Mouse (Mus musculus): ENCODE data around the gene Ruvbl2. TPM values are rescaled to one million over a fixed set of nuclear protein-coding genes. Genes with fewer than 3 reads are reported as not detected.
A peak's percentile ranks its signal among the peaks of the same experiment; 100 is the strongest.

Ruvbl2 gene
- total RNA-seq, 2 experiments from 2014 or later = 50.2 to 58.9 TPM

- DNase-seq = no peak
These were observed 23.4 kb upstream of the Ruvbl2 start for GRCm38 (mm10) chr7:45461326-45461725.

DNA sequence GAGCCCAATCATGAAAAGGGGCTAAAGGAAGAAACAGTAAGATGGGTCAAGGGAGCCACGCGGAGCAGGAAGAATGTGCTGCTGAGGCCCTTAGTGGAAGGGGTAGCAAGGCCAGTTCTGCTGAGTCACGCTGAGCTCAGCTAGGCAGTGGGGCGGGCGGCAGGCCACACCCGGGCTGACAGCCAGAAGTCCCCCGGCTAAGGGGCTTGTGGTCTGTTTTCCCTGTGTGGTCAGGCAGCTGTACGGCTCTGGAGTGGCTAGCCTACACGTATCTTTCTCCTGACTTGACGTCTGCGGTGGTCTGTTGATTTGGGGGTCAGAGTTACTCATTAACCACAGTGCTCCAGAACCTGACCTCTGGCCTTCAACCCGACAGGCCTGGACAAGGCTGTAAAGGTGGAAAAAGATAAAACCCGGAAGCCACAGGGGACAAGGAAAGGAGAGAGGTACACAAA, 23.0 kb upstream of the Ruvbl2 start:
- peak; percentile 83 for DNase-seq

DNA sequence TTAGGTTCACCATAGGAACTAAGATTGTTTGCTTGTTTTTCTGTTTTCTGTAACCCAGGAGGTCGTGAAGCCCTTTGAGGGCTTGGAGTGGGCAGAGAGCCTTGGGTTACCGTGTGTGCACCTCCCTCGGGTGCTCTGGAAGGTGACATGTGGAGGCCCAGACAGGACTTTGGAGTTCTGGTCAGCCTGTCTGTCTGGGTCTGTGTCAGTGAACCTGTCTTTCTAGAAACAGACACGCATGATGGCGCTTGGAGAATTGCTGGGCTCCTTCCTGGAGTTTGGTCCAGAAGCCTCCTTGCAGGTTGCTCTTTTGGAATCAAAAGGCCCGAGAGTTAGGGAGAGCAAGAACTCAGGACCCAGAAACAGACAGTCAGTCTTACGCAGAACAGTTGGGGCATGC, 22.5 kb upstream of the Ruvbl2 start:
- peak; percentile 26 for DNase-seq

DNA sequence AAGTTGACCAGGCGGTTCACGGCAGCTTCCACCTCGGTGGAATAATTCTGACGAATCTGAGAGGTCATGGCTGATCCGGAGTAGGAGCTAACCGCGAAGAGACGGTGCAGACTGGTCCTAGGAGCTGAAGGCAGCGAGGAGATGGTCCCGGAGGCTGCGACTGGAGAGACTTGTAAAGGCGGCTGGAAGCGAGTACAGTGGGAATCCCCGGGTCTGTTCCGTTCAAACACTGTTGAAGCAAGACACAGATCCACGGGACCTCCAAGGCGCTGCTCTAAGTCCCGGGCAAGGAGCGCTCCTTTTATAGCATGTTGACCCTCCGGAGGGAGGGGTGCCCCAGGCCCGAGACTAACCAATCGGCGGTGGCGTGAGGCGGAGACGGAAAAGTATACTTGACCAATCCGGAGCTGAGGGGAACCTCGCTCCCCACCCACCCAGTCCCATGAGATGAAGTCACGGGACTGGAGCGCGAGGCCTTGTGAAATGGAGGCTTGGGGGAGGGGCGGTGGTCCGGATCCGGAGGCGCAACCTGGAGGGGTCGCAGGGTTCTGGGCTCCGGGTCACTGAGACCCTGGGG, 21.8 kb upstream of the Ruvbl2 start, which contains the start of gene Ftl1:
TSS of gene Ftl1 (minus strand) at position 321 of the 577 bp plus-strand sequence.
- DNase-seq = peak; percentile 97

- peak; percentile 86 for DNase-seq
These were observed 21.1 kb upstream of the Ruvbl2 start for GRCm38 (mm10) chr7:45458748-45459563.

GRCm38 (mm10) chr7:45457204-45458060, 19.5 kb upstream of the Ruvbl2 start:
- peak; percentile 40 for DNase-seq

DNA sequence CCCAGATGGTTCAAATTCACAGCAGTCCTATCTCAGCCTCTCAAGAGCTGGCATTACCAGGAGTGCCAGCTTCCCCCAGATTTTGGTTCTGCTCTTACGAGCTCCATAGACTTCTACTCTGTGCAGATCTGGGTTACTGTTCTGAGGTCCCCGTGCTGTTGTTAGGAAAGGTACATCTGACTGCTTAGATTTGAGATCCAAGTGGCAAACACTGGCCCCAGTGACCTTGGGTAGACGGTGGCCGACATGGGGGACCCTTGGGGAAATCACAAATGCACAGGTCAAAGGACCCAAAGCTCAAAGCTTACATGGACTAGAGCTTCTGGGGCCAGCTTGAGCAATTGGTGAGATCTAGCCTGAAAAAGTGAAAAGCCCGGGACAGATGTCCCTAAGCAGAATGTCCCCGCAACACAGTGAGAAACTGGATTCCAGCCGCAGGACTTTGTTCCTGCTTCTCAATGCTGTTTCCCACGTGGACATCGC, 18.9 kb upstream of the Ruvbl2 start:
- no peak for DNase-seq

GRCm38 (mm10) chr7:45455932-45456696, 18.2 kb upstream of the Ruvbl2 start:
- peak; percentile 19 for DNase-seq

- no peak for DNase-seq
These were observed 17.1 kb upstream of the Ruvbl2 start for GRCm38 (mm10) chr7:45454971-45455370.

GRCm38 (mm10) chr7:45451344-45451982, 13.6 kb upstream of the Ruvbl2 start:
- peak; percentile 87 for DNase-seq

DNA sequence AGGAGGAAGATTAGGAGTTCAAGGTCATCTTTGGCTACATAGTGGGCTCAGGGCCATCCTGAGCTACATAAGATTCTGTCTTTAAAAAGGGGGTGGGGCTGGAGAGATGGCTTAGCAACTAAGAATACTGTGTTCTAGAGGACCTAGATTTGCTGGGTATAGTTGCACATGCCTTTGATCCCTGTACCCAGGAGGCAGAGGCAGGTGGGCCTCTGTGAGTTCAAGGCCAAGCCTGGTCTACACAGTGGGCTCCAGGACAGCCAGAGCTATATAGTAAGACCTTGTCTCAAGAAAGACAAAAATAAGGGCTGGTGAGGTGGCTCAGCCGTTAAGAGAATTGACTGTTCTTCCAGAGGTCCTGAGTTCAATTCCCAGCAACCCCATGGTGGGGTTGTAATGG, 12.1 kb upstream of the Ruvbl2 start:
- no peak for DNase-seq

- peak; percentile 66 for DNase-seq
These were observed 9.6 kb upstream of the Ruvbl2 start for GRCm38 (mm10) chr7:45447325-45447990.

DNA sequence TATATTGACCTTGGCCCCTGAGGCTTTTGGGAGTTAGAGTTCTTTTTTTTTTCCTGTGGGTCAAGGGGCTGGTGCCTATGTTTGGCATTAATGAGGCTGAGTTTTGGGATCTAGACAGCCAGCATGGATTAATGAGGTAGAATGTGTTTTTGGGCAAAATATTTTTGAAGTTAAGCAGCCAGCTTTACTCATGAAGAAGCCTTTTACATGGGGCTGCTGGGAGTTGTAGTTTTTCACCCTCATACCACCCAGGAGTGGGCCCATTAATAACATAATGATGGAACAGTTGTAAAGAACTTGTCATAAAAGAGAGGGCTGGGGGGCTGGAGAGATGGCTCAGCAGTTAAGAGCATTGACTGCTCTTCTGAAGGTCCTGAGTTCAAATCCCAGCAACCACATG, 8.7 kb upstream of the Ruvbl2 start:
- no peak for DNase-seq

- no peak for DNase-seq
These were observed 5.9 kb upstream of the Ruvbl2 start for GRCm38 (mm10) chr7:45443526-45444420.

DNA sequence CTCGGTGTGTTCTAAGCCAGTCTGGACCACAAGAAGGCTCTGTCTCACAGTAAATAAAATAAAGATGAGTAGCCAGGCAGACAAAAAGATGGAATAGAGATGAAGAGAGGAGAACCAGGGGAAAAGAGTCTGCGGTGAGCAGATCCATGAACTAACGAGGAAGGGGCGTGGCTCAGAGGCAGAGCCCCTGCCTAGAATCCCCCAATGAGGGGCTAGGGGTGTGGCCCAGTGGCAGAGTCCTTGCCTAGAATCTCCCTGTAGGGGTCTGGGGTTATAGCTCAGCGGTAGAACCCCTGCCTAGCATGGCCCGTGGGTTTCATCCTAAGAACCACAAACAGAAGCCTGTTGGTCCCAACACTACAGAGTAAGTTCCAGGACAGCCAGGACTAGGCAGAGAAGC, 850 bp downstream of the Ruvbl2 start:
- DNase-seq = no peak

- DNase-seq = no peak
These were observed 1.5 kb downstream of the Ruvbl2 start for GRCm38 (mm10) chr7:45436444-45436843.

DNA sequence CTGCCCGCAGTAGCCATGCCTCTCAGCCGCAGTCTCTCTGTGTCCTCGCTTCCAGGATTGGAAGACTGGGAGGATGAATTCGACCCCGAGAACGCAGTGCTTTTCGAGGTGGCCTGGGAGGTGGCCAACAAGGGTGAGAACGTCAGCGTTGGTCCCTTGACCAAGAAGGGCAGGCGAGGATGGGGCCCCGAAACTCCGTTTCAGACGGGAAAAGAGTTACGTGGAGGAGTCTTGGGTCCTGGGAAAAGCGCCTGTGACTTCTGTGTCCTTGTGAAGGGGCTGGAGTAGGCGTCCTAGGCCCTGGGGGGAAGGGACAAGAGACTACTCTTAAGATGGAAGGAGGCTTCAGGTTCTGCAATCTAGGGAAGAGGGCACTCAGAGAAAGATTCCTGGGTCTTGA, 2.9 kb downstream of the Ruvbl2 start:
- no peak for DNase-seq

- DNase-seq = peak; percentile 100
These were observed 3.5 kb downstream of the Ruvbl2 start, which contains the start of gene Gys1 for GRCm38 (mm10) chr7:45434203-45435015. Gys1 (plus strand) TSS chr7:45434844.

- no peak for DNase-seq
These were observed 4.1 kb downstream of the Ruvbl2 start for GRCm38 (mm10) chr7:45433835-45434202.
